Mouse (Mus musculus) lung, postnatal 0 days (tissue): Measurements from ENCODE around the gene Itpka. TPM values are rescaled to one million over a fixed set of nuclear protein-coding genes. Genes with fewer than 3 reads are reported as not detected.

Experiments used
- ATAC-seq: fragments of 200-750 bp; cut with Nextera tagmentation; 2 replicates; pipeline ENCODE4 v1.8.0; 2017; ENCODE audit warnings: moderate library complexity
- DNase-seq: peaks from one replicate; pipeline ENCODE4 v3.0.0-alpha.2; 2016; ENCODE audit warnings: low spot score
- H3K27ac ChIP-seq: fragments of 300-500 bp; sonication (generic); 2 replicates; pipeline ENCODE4 v1.5.1; 2014; ENCODE audit warnings: antibody characterized with exemption, mild to moderate bottlenecking, low read length, mixed read lengths
- H3K27me3 ChIP-seq: fragments of 300-500 bp; sonication (generic); replicated peaks from 2 replicates; pipeline ENCODE4 v1.6.1; 2014; ENCODE audit warnings: low read length, mixed read lengths; ENCODE audit not compliant: insufficient read depth
- H3K36me3 ChIP-seq: fragments of 300-500 bp; sonication (generic); 2 replicates; pipeline ENCODE4 v1.6.1; 2014; ENCODE audit warnings: low read length, mixed read lengths; ENCODE audit not compliant: insufficient read depth
- H3K4me1 ChIP-seq: fragments of 300-500 bp; sonication (generic); 2 replicates; pipeline ENCODE4 v1.6.1; 2014; ENCODE audit warnings: antibody characterized with exemption, low read depth, low read length, mixed read lengths; ENCODE audit not compliant: insufficient read depth
- H3K4me2 ChIP-seq: fragments of 300-500 bp; sonication (generic); replicated peaks from 2 replicates; pipeline ENCODE4 v1.6.1; 2014; ENCODE audit warnings: low read depth, mild to moderate bottlenecking, low read length, moderate library complexity, mixed read lengths
- H3K4me3 ChIP-seq: fragments of 300-500 bp; sonication (generic); 2 replicates; pipeline ENCODE4 v1.5.1; 2014; ENCODE audit warnings: low read depth, low read length
- H3K9ac ChIP-seq: fragments of 300-500 bp; sonication (generic); replicated peaks from 2 replicates; pipeline ENCODE4 v1.6.1; 2014; ENCODE audit warnings: low read depth, mild to moderate bottlenecking
- H3K9me3 ChIP-seq: fragments of 300-500 bp; sonication (generic); 2 replicates; pipeline ENCODE4 v1.6.1; 2016; ENCODE audit warnings: low read length, mixed read lengths
- CTCF ChIP-seq: IDR thresholded peaks from 2 replicates; pipeline ENCODE4 v1.5.1; 2016; ENCODE audit warnings: antibody characterized with exemption, mild to moderate bottlenecking
- EP300 ChIP-seq: IDR thresholded peaks from 2 replicates; pipeline ENCODE4 v1.6.1; 2016; ENCODE audit warnings: antibody characterized with exemption, mild to moderate bottlenecking, control low read depth
- WGBS: fragments of 180-500 bp; shearing (Covaris S2); extraction: QIAGEN DNeasy Blood & Tissue Kit; methylation state at CpG from one replicate; pipeline ENCODE4 v1.1.7; 2014; 5-methylcytosine and 5-hydroxymethylcytosine counted together
- polyA plus RNA-seq: library from polyadenylated mRNA; unstranded; fragments of >200 nt; fragmentation: Nextera tagmentation; extraction: Ambion mirVana; gene quantifications from 2 replicates; pipeline ENCODE4 v1.2.1, GENCODE M21; 2015

The Itpka gene
- polyA plus RNA-seq, 1 experiment from 2014 or later, result 6.5 TPM

- Histone ChIP-seq H3K36me3 (no peaks in the 10 kb centered on the region), H3K9me3 (no peaks in the 10 kb centered on the region), H3K27ac (no peak within 1 kb of the TSS), H3K27me3 (no peaks in the 10 kb centered on the region), H3K4me3 (no peak within 1 kb of the TSS), H3K4me1 (no peaks in the 10 kb centered on the region; the same call in 1 of the 2 replicates), H3K9ac (no peak within 1 kb of the TSS), H3K4me2 (0 out of 2 replicates have a peak within 1 kb of the TSS, but pooled peaks have one; percentile 100)
- DNase-seq (no peak), ATAC-seq (no peak)
- TF ChIP-seq EP300 (no peak), CTCF (no peak)
- WGBS, result 63% methylated on average over 5 of the region's 5 CpGs
Observed at GRCm38 (mm10) chr2:119797279-119797783, 55.2 kb downstream of the Itpka start, which contains the start of gene Tyro3. TSS of gene Tyro3 (plus strand) at chr2:119797733.

- H3K27me3 ChIP-seq, result no peaks in the 10 kb centered on the region
- no peaks in the 10 kb centered on the region; the same call in 1 of the 2 replicates for H3K4me1 ChIP-seq
- H3K9ac ChIP-seq, result no peak overlapping the region
- no peaks in the 10 kb centered on the region for H3K36me3 ChIP-seq
- ATAC-seq, result peak; percentile 58
- TF ChIP-seq CTCF (peak; percentile 79), EP300 (0 out of 2 replicates have a peak, but pooled peaks have one; percentile 19)
- WGBS, result 10% methylated on average over 13 of the region's 13 CpGs
- H3K4me3 ChIP-seq, result no peak overlapping the region
- no peak overlapping the region for H3K27ac ChIP-seq
- peak; percentile 89 for DNase-seq
- peak overlapping the region; percentile 100; the same call in 1 of the 2 replicates for H3K4me2 ChIP-seq
- H3K9me3 ChIP-seq, result no peaks in the 10 kb centered on the region
Observed at GRCm38 (mm10) chr2:119798246-119798927, 56.2 kb downstream of the Itpka start.

GRCm38 (mm10) chr2:119799181-119799960 lies 57.2 kb downstream of the Itpka start:
- H3K27me3 ChIP-seq, result no peaks in the 10 kb centered on the region
- H3K4me1 ChIP-seq, result no peaks in the 10 kb centered on the region; the same call in 1 of the 2 replicates
- no peaks in the 10 kb centered on the region for H3K36me3 ChIP-seq
- peak; percentile 82 for ATAC-seq
- peak overlapping the region; percentile 34 for H3K9ac ChIP-seq
- H3K4me2 ChIP-seq, result peak overlapping the region; percentile 100
- DNase-seq, result peak; percentile 54
- WGBS, result 0% methylated on average over 26 of the region's 89 CpGs
- no peak for TF ChIP-seq EP300
- no peak for TF ChIP-seq CTCF
- H3K4me3 ChIP-seq, result peak overlapping the region; percentile 69
- H3K27ac ChIP-seq, result 0 out of 2 replicates have a peak overlapping the region, but pooled peaks have one; percentile 26
- no peaks in the 10 kb centered on the region for H3K9me3 ChIP-seq

GRCm38 (mm10) chr2:119799961-119800550 lies 57.9 kb downstream of the Itpka start:
- H3K36me3 ChIP-seq, result no peaks in the 10 kb centered on the region
- H3K27me3 ChIP-seq, result no peaks in the 10 kb centered on the region
- DNase-seq (peak; percentile 25), ATAC-seq (peak; percentile 33; the same call in 1 of the 2 replicates)
- WGBS, result under 1% methylated on average over 25 of the region's 27 CpGs
- TF ChIP-seq EP300 (no peak), CTCF (no peak)
- H3K4me3 ChIP-seq, result peak overlapping the region; percentile 69
- 0 out of 2 replicates have a peak overlapping the region, but pooled peaks have one; percentile 26 for H3K27ac ChIP-seq
- H3K9me3 ChIP-seq, result no peaks in the 10 kb centered on the region
- H3K4me1 ChIP-seq, result no peaks in the 10 kb centered on the region; the same call in 1 of the 2 replicates
- peak overlapping the region; percentile 34 for H3K9ac ChIP-seq
- peak overlapping the region; percentile 100 for H3K4me2 ChIP-seq

Other genes starting within 250 kb of the Itpka start
- 0.11 and 0.18 TPM in 2 replicates for gene Exd1, start 194.7 kb upstream of the Itpka start, polyA plus RNA-seq
- 113 and 129 TPM in 2 replicates for gene Chp1, start 194.6 kb upstream of the Itpka start, polyA plus RNA-seq
- gene Nusap1, start 124.0 kb upstream of the Itpka start, polyA plus RNA-seq, result 3.9 and 5.7 TPM in 2 replicates
- 2.8 and 3.0 TPM in 2 replicates for gene Oip5, start 123.9 kb upstream of the Itpka start, polyA plus RNA-seq
- gene Ndufaf1, start 79.5 kb upstream of the Itpka start, polyA plus RNA-seq, result 22.8 and 23.3 TPM in 2 replicates
- gene Rtf1, start 67.3 kb upstream of the Itpka start, polyA plus RNA-seq, result 39.2 and 40.0 TPM in 2 replicates
- 0.79 and 1.3 TPM in 2 replicates for gene Ltk, start 18.1 kb downstream of the Itpka start, polyA plus RNA-seq
- gene Rpap1, start 45.2 kb downstream of the Itpka start, polyA plus RNA-seq, result 10.0 and 11.0 TPM in 2 replicates
- 7.3 and 7.9 TPM in 2 replicates for gene Tyro3, start 55.4 kb downstream of the Itpka start, polyA plus RNA-seq
- gene Mga, start 154.9 kb downstream of the Itpka start, polyA plus RNA-seq, result 14.2 and 19.1 TPM in 2 replicates
- 2.5 and 2.6 TPM in 2 replicates for gene Mapkbp1, start 230.4 kb downstream of the Itpka start, polyA plus RNA-seq